Mouse (Mus musculus) bone marrow, adult 2 months (tissue): ENCODE results near the gene Asap3. TPM values are rescaled to one million over a fixed set of nuclear protein-coding genes. Genes with fewer than 3 reads are reported as not detected.
A peak's percentile ranks its signal among the peaks of the same experiment; 100 is the strongest.

Experiments
- H3K27ac ChIP-seq: fragments of 200-500 bp; 2 replicates; pipeline ENCODE4 v1.5.1; 2012; ENCODE audit warnings: low read depth, mild to moderate bottlenecking, control low read depth, inconsistent platforms, low read length; ENCODE audit not compliant: control insufficient read depth, poor library complexity, insufficient read depth
- H3K4me1 ChIP-seq: fragments of 200-500 bp; 2 replicates; pipeline ENCODE4 v1.6.1; 2011; ENCODE audit warnings: low read length; ENCODE audit not compliant: control insufficient read depth, insufficient read depth
- H3K4me3 ChIP-seq: fragments of 200-500 bp; replicated peaks from 2 replicates; pipeline ENCODE3; 2011; ENCODE audit warnings: mild to moderate bottlenecking, low read depth, low read length, control low read depth; ENCODE audit not compliant: control insufficient read depth
- CTCF ChIP-seq: fragments of 200-500 bp; IDR thresholded peaks from 2 replicates; pipeline ENCODE4 v1.5.1; 2011; ENCODE audit warnings: low read length, control low read depth; ENCODE audit not compliant: control insufficient read depth, insufficient read depth
- POLR2A ChIP-seq: fragments of 200-500 bp; IDR thresholded peaks from 2 replicates; pipeline ENCODE4 v1.6.1; 2011; ENCODE audit warnings: low read depth, mild to moderate bottlenecking, control low read depth, low read length, borderline replicate concordance; ENCODE audit not compliant: control insufficient read depth
- WGBS: fragments of 180-500 bp; shearing (Covaris S2); methylation state at CpG from one replicate; pipeline ENCODE4 v1.1.7; 2018; 5-methylcytosine and 5-hydroxymethylcytosine counted together
- polyA plus RNA-seq: library from polyadenylated mRNA; stranded (reverse); fragments of >200 nt; gene quantifications from 2 replicates; pipeline ENCODE4 v1.2.4, GENCODE M21; 2011; ENCODE audit warnings: low replicate concordance; ENCODE audit not compliant: missing spikeins, insufficient read depth, insufficient read length

The Asap3 gene
- polyA plus RNA-seq, 1 experiment, result 0.60 TPM

GRCm38 (mm10) chr4:136239622-136240021 is 33.5 kb downstream of the Asap3 start:
- no peak overlapping the region for H3K4me3 ChIP-seq
- H3K27ac ChIP-seq, result no peak overlapping the region
- H3K4me1 ChIP-seq, result no peaks in the 10 kb centered on the region
- TF ChIP-seq CTCF (peak; percentile 74), POLR2A (no peak)
- 9% methylated on average over 8 of the region's 8 CpGs for WGBS

DNA sequence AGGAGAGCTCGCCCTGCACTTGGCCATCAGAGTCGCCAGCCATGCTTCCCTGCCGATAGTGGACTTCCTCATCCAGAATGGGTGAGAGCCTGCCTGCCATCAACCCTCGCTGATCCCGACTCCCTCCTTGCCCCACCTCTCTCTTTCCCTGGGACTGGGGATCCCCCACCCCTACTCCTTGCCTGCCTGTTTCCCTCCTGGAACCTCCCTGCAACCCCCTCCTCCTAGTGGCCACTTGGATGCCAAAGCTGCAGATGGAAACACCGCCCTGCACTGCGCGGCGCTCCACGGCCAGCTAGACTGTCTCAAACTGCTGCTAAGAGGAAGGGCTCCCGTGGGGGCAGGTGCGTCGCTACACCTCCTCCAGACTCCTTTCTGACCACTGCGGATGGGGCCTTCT is 34.0 kb downstream of the Asap3 start:
- no peaks in the 10 kb centered on the region for H3K4me1 ChIP-seq
- H3K4me3 ChIP-seq, result no peak overlapping the region
- H3K27ac ChIP-seq, result no peak overlapping the region
- no peak for TF ChIP-seq POLR2A
- TF ChIP-seq CTCF, result no peak
- 50% methylated on average over 14 of the region's 14 CpGs for WGBS

GRCm38 (mm10) chr4:136240955-136241354 is 34.8 kb downstream of the Asap3 start:
- TF ChIP-seq CTCF, result no peak
- TF ChIP-seq POLR2A, result no peak
- Histone ChIP-seq H3K4me3 (no peak overlapping the region), H3K4me1 (no peaks in the 10 kb centered on the region), H3K27ac (no peak overlapping the region)
- WGBS, result 76% methylated on average over 8 of the region's 8 CpGs

DNA sequence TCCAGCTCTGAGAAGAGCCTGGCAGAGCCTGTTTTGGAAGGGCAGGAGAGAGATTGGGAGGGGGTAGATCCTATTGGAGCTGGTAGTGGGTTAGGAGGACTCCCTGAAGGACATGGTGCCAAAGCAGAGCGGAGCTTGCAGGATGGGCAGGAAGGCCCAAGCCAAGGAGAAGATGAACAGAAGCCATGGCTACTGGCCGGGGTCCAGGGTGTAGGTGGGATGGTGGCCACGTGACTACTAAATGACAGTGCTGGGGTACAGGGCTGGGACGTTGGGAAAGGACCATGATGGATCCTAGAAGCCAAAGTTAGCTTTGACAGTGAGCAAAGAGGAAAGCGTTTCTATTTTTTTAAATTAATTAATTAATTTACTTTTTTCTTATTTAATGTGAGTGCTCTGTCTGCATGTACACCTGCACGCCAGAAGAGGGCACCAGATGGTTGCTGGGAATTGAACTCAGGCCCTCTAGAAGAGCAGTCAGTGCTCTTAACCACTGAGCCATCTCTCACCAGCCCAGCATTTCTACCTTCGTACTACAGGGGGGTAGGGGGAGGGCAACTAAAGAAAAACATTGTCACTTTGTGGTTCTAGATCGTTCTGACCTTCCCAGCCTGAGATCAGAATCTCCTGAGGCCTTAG is 36.0 kb downstream of the Asap3 start:
- Histone ChIP-seq H3K4me3 (no peak overlapping the region), H3K4me1 (no peaks in the 10 kb centered on the region), H3K27ac (no peak overlapping the region)
- TF ChIP-seq POLR2A, result no peak
- TF ChIP-seq CTCF, result peak; percentile 23; the same call in 1 of the 2 replicates
- 41% methylated on average over 8 of the region's 8 CpGs for WGBS

GRCm38 (mm10) chr4:136242728-136243127 is 36.6 kb downstream of the Asap3 start:
- 74% methylated on average over 7 of the region's 7 CpGs for WGBS
- TF ChIP-seq POLR2A (no peak), CTCF (no peak)
- no peak overlapping the region for H3K4me3 ChIP-seq
- no peak overlapping the region for H3K27ac ChIP-seq
- no peaks in the 10 kb centered on the region for H3K4me1 ChIP-seq

- no peak overlapping the region for H3K27ac ChIP-seq
- TF ChIP-seq CTCF (no peak), POLR2A (no peak)
- WGBS, result 74% methylated on average over 7 of the region's 7 CpGs
- H3K4me3 ChIP-seq, result no peak overlapping the region
- H3K4me1 ChIP-seq, result no peaks in the 10 kb centered on the region
Observed at GRCm38 (mm10) chr4:136244208-136244607, 38.0 kb downstream of the Asap3 start.

- no peak overlapping the region for H3K27ac ChIP-seq
- TF ChIP-seq CTCF (no peak), POLR2A (no peak)
- no peaks in the 10 kb centered on the region for H3K4me1 ChIP-seq
- WGBS, result 43% methylated on average over 5 of the region's 5 CpGs
- H3K4me3 ChIP-seq, result no peak overlapping the region
Observed at GRCm38 (mm10) chr4:136245681-136246080, 39.5 kb downstream of the Asap3 start.

DNA sequence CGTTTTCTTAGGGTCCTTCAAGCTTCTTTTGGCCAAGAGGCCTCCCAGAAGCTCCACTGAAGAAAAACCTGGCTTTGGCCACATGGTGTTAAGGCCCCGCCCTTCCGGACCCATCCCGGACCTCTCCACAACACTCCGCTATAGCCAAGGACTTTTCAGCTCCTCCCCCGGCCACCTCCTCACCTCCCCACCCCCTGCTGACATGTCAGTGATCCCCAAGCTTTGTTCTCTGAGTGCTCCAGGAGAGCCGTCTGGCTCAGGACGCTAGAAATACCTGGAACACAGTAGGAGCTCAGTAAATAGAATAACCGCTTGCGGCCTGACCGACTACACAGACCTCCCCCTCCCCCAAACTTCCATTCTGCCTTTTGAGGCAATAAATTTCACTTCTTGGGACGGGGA is 40.4 kb downstream of the Asap3 start:
- no peak for TF ChIP-seq CTCF
- TF ChIP-seq POLR2A, result no peak
- no peak overlapping the region for H3K27ac ChIP-seq

DNA sequence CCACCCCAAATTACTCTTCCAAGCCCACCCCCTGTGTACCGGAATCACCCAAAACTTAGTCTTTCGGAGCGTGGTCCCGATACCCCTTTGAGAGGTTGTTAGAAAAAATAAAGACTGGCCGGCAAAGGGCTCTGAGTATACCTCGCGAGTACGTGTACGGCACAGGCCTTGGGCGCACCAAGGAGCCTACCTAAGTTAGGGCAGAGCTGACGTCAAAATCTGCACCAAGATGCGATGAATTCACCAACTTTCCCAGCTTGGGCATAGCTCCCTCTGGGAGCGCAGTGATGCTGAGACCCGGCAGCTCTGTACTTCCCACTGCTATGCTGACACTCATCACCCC is 41.2 kb downstream of the Asap3 start:
- Histone ChIP-seq H3K27ac (no peak overlapping the region), H3K4me3 (no peak overlapping the region), H3K4me1 (no peaks in the 10 kb centered on the region)
- WGBS, result 7% methylated on average over 14 of the region's 14 CpGs
- TF ChIP-seq CTCF, result no peak
- no peak for TF ChIP-seq POLR2A

More for the DNA sequence above, 40.4 kb downstream of the Asap3 start:
- no peak overlapping the region for H3K4me3 ChIP-seq
- 10% methylated on average over 12 of the region's 12 CpGs for WGBS
- H3K4me1 ChIP-seq, result no peaks in the 10 kb centered on the region
